Mouse (Mus musculus): ENCODE results near the gene Selenow.
"Not testable (repeated sequence)": the region's sequence is repeated elsewhere in the genome, so short reads cannot be mapped to it uniquely, and the experiment has no call there.

Selenow gene

DNA sequence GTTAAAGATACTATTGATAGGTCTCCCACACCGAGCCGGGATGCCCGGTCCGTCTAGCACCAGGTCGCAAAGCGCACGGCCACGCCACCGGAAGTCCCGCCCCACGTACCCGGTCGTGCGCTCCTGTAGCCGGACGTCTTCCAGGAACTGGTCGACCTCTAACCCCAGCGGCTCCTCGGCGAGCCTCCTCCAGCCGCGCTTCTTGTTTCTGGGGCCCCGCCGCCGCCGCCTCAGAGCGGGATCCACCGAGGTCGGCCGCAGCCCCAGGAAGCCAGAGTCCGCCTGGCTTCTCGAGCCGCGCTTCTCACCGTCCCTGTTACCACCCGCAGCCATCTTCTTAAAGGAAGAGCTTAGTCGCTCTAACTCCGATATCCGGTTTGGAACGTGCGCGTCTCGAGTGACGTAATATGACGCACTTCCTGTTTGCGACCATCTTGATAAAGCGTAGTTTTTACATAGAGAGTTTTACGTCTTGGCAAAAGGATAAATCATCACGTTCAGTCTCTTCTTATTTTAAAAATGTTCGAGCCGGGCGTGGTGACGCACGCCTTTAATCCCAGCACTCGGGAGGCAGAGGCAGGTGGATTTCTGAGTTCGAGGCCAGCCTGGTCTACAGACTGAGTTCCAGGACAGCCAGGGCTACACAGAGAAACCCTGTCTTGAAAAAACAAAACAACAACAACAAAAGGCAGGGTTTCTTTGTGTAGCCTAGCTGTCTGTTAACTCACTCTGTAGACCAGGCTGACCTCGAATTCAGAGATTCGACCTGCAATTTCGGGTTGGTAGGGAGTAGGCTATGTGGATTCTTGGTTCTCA lies 23.7 kb upstream of the Selenow start, which contains the start of gene Nop53:
Gene Nop53, minus strand, starts transcription at position 354 of the 816 bp plus-strand sequence.
- DNase-seq = peak; percentile 95

GRCm38 (mm10) chr7:15945211-15945610 lies 23.0 kb upstream of the Selenow start:
- DNase-seq = no peak

GRCm38 (mm10) chr7:15944311-15944710 lies 22.1 kb upstream of the Selenow start:
- no peak for DNase-seq

DNA sequence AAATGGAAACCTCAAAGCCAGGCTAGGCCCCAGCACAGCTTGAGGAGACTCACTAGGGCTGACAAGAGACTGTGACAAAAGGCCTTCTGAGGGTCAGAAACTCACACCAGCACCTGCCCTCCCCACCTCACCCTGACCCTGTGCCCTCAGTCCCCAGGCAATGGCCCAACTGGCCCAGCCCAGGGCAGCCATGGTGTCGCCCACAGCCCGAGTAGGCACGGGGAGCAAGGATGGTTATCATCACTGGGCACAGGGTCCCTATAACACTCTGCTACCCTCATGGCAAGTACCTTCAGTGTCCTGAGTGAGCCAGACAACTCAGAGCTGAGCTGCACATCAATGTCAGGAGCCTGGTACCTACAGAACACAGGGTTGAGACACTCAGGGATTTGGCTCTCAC lies 16.4 kb upstream of the Selenow start:
- DNase-seq = no peak

DNA sequence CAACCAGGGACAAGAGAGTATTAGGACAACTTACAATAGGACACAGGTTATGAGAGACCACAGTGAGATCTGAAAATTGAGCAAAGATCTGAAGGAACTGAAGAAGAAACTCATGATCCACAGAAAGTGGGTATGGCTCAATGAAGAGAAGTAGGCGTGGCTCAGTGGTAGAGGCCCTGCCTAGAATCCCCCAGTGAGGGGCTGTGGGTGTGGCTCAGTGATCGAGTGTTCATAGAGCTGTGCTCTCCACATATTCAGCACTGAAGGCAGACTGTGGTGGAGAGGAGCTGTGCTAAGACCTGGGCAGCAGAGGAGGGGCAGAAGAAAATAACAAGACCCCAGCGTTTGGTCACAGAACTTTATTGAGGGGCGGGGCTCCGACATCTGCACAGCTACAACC lies 15.3 kb upstream of the Selenow start:
- DNase-seq = no peak

DNA sequence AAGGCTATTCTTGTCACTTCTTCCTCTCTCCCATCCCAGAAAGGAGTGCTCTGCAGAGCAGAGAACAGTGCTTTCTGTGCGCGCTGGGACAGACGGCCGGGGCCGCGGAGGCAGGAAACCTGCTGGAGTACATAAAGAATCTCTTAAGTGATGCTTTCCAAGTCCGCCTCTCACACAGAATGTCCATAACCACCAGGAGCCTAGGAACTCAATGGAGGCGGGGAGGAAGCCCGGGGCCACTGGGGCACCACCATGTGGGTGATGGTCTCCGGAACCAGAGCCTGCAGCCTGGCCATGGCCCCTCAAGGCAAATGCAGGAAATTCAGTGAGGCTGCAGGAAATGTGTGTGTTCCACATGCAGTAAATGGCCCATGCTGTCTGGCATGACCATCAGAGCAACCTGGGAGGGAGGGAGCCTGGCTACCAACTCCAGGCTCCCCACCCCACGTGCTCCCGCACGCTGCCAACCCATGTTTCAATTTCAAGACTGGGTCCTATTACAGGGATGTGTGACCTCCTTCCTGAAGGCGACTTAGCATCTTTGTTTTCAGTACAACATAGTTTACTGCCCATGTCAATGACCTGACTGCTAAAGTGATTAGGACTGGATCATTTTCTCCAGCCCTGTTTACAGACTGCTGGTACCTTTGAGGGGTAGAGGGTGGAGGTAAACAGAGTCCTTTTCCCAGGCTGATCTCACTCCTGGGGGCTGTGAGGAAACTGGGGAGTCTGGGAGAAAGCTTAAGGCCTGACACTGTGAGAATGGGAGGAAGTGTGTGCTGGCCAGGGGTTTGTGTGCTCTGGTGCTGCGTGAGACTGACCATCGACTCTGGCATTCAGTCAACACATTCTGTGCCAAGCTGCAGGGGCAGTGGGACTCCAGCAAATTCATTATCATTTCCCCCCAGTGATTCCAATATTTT lies 11.5 kb upstream of the Selenow start:
- DNase-seq = peak; percentile 78

- no peak for DNase-seq
These were observed 9.4 kb upstream of the Selenow start for GRCm38 (mm10) chr7:15931635-15932034.

- no peak for DNase-seq
These were observed 8.3 kb upstream of the Selenow start for GRCm38 (mm10) chr7:15930543-15930942.

DNA sequence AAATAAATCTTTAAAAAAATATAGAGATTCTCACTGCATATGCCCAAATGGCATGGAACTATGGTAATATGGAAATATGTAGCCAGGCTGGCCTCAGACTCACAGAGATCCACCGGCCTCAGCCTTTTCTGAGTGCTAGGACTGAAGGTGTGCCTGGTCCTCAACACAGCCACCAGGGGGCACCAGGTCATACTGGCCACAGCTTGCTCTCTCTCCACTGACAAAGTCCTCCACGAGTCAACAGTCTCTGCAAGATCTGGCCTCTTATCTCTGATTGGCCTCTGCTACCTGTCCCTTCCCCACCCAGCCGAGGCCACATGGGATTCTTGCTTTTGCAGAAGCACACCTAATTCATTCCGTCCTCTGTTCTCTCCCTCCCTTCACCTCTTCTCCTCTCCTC lies 7.7 kb upstream of the Selenow start:
- peak; percentile 84 for DNase-seq

DNA sequence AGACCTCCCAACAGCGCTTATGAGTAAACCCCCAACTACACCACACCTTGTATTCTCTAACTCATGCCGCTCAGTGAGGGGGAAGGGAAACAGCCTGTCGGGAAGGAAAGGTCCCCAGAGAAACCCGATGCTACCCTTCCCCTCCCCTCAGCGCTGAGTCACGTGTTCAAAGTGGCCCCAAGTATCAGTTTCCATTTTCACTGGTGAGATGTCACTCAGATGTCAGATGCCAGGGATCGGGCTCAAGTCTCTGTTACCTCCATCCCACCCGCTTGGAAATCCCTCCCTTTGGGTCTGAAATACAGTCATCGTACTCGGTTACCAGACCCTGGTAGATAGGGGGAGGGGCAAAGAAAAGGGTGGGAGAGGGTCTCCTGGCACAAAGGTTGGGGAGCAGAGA lies 406 bp downstream of the Selenow start:
- peak; percentile 53 for DNase-seq

DNA sequence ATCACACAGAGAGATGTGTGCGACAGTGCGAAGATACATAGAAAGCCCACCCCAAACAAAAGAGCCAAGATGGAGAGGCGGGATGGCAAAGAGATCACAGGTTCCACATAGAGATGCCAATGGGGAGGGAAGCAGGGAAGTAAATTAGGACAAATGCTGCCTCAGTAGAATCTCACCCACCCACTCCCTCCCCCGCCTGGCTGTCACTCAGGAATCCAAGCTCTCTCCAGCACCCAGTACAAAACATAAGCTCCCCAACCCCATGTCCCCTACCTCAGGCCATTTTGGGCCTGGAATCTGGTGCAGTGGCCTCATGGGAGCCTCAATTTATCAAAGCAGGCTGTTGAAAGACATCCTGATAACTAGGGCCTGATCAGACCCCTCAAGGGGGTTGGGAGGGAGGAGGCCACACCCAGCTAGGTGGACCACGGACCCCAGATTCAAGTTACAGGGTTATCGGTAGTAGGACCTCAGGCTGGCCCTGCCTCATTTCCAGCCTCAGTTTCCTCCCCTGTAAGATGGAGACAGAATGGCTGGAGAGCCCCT lies 1.5 kb downstream of the Selenow start:
- DNase-seq = no peak

DNA sequence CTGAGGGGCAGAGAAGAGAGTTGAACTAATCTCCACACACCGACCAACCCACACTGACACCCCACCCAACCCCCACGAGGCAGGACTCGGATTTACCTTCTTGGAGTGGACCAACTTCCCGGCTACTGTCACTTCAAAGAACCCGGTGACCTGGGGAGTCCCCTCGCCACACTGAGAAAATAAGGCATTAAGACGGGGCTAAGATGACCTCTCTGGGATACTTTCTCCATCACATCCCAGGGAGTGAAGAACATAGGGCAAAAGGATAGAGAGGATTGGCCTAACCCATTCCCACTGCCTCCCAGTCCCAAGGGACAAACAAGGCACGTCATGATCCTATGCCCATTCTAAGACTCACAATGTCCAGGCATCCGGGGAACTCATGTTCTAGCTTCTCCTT lies 2.3 kb downstream of the Selenow start:
- no peak for DNase-seq

- no peak for DNase-seq
These were observed 3.8 kb downstream of the Selenow start for GRCm38 (mm10) chr7:15918371-15918770.

GRCm38 (mm10) chr7:15916996-15917395 lies 5.2 kb downstream of the Selenow start:
- no peak for DNase-seq

GRCm38 (mm10) chr7:15916134-15916723 lies 6.0 kb downstream of the Selenow start:
- DNase-seq = no peak

GRCm38 (mm10) chr7:15915695-15916094 lies 6.5 kb downstream of the Selenow start:
- not testable (repeated sequence) for DNase-seq

- no peak for DNase-seq
These were observed 7.5 kb downstream of the Selenow start for GRCm38 (mm10) chr7:15914751-15915150.

DNA sequence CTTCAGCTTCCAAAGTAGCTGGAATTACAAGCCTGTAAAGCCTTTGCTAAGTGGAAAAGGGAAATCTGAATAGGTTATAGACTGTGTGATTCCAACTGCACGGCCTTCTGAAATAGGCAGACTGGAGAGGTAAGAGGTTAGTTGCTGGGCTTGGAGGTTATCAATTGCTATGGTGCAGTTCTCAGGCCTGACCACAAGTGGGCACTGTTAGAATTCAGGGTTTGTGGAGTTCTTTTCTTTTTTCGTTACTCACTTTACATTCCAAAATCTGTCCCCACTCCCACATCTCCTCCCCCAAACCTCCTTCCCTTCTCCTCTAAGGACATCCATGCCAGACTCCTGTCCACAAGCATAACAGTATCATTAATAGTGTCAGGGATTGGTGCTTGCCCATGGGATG lies 8.0 kb downstream of the Selenow start:
- DNase-seq = peak; percentile 65

GRCm38 (mm10) chr7:15912183-15912582 lies 10.0 kb downstream of the Selenow start:
- peak; percentile 91 for DNase-seq

GRCm38 (mm10) chr7:15910521-15910920 lies 11.7 kb downstream of the Selenow start:
- no peak for DNase-seq

- DNase-seq = no peak
These were observed 14.1 kb downstream of the Selenow start for GRCm38 (mm10) chr7:15907971-15908590.

DNA sequence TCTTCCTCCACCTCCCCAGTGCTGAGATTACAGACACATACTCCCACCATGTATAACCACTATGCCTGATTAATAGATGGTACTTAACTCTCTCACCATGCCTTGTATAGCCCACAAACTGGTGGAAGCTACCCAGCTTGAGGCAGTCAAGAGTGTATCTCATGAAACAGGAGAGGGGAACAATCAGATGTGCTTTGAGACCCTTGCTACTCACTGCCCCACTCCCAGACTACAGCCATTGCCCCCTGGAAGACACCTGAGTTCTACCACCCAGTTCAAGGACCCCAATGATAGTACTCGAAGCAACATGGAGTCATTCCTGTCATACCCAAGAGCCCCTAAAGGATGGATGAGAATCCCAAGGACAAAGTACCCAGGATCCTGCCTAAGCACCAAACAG lies 15.6 kb downstream of the Selenow start:
- no peak for DNase-seq

GRCm38 (mm10) chr7:15905861-15906260 lies 16.3 kb downstream of the Selenow start:
- DNase-seq = no peak

Measured in lung, postnatal 10 days (tissue).